Mouse (Mus musculus) cerebellum, adult 9-10 months (tissue): ENCODE data around the gene Rffl.
A peak's percentile ranks its signal among the peaks of the same experiment; 100 is the strongest.
"Not testable (repeated sequence)": the region's sequence is repeated elsewhere in the genome, so short reads cannot be mapped to it uniquely, and the experiment has no call there.

ENCODE experiments used
- DNase-seq: peaks from one replicate; pipeline ENCODE4 v3.0.0; 2022

Rffl gene

DNA sequence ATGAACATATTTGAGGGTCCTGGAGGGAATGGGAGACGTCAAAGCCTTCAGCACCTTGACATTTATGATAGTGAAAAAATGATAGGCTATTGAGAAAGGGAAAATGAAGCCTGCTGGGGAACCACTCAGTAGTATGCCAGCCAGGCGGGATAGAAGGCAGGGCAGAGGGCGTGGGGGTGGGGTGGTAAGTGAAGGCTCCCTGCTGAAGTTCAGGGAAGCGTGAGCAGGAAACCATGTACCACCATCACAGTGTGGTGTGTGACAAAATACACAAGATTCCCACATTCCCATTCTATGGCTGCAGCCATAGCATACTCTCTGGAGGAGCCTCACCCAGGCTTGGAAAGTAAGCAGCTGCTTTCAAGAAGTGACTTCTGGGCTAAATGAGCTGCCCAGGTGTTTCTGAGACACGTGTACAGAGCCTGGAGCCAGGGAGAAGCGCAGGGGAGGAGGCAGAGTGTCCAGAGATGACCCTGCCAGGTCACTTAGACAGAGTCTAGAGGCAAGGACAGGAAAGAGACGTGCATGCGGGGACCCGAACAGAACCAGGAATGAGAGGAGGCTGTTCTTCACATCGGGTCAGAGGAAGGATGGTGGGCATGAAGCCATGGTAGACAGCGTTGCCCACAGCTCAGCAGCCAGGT lies 26.1 kb downstream of the Rffl start:
- no peak for DNase-seq

DNA sequence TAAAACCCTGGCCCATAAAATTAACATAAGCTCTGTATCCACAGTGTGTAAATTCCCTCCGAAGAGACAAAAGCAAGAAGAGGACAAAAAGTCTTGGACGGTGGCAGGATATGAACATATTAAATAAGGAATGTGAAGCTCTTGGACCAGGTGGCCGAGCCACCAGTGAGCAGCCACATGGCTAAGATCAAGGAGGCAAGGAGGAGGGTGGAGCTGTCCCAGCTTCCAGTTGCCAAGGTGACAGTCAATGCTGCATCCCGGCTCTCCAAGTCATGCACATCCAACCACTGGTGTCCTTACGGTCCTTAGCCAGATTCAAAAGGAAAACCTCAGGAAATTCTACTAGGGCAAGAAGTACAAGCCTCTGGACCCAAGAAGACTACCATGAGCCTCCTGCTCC lies 32.5 kb downstream of the Rffl start:
- DNase-seq, result no peak

- DNase-seq, result no peak
Measured at GRCm38 (mm10) chr11:82837848-82838247, 33.2 kb downstream of the Rffl start.

GRCm38 (mm10) chr11:82837192-82837591 lies 33.8 kb downstream of the Rffl start:
- DNase-seq, result no peak

DNA sequence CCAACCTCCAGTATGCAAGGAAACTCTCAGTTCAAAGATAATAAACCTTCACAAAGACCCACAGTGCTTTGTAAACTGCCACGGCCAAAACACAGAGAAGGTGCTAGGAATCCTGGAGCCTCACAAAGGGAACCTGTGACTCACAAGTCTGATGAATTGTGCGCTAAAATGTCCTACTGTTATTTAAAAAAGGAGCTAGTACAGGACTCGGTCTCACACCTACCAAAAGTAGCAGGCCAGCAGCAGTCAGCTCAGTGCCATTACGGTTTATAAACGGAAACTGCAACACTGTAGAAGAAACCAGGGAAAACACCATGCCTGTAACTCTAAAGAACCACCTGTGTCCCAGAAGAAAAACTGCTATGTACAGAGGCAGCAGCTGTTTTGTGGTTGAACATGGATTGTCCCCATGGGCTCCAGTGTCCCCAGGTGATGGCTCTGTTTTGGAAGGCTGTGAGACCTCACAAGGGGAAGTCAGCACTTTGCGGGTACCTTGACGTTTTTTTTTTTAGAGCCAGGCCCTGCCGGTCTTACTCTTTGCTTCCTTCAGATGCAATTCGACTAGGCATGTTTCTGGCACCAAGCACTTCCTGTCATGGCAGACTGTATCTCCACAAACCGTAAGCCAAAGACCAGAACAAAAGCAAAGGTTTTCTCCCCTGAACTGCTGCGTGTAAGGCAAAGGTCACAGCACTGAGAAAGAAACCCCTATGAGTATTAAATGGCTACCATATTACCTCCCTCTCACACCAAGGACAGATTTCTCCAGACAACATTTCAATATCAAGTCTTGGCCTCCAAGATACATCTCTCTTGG lies 35.2 kb downstream of the Rffl start:
- DNase-seq, result no peak

DNA sequence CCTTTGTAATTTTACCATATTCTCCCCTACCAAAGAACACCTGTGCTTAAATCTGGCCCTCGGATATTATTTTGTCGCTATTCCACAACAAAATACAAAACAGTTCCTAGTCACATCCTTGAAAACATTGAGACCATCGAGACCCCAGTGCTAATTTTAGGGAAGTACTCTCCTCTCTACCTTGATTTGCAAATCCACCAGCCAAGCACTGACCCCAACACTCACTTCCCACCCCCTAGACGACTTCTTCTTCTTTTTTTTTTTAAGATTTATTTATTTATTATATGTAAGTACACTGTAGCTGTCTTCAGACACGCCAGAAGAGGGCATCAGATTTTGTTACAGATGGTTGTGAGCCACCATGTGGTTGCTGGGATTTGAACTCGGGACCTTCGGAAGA lies 36.7 kb downstream of the Rffl start:
- not testable (repeated sequence) for DNase-seq

- DNase-seq, result no peak
Measured at GRCm38 (mm10) chr11:82833929-82834328, 37.1 kb downstream of the Rffl start.

DNA sequence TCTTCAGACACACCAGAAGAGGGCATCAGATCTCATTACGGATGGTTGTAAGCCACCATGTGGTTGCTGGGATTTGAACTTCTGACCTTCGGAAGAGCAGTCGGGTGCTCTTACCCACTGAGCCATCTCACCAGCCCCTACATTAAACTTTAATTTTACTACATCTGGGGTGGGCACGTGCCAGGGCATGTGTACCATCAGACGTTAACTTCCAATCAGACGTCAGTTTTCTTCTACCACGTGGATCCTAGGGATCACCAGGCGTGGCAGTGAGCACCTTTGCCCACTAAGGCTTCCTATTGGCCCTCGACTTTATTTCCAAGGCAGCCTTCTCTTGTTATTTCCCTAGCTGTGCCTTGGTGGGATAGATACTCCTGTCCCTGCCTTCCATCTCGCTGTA lies 38.6 kb downstream of the Rffl start:
- DNase-seq, result not testable (repeated sequence)

DNA sequence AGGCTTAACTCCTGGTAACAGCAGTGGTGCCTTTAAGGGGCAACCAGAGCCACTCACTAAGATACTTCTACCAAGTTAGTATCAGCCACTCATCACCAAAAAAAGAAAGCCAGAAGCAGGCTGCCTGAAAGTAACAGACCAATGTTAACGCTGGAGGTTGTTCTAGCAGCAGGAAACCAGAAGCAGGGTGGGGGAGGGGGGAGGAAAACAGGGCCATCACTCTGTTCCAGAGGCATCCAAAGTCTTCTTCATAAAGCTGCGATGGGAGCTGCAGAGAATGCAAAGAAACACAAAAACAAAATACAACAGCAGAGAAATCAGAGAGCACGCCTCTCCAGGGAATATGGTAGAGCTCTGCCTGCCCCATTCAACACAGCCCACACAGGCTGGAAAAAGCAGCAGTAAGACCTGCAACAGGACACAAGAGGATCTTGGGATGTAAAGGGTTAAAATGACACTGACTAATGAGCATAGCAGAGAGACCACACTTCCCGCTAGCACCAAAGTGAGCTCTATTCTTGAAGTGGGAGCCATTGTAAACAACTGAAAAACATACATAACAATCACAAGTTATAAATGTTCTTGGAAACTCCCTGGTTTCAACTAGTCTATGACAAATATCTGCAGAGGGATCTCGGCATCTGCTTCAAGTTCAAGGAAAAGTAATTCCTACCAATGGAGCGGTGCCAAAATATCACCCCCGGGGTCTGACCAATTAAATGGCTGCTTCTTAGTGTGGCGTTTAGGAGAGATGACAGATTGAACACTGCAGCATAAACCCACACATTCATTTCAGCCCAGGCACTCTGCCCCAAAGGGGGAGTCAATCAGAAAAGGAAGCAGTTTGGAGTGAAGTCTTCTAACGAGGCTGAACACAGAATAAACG lies 39.8 kb downstream of the Rffl start:
- DNase-seq, result no peak

GRCm38 (mm10) chr11:82826818-82827217 lies 44.2 kb downstream of the Rffl start:
- DNase-seq, result no peak

DNA sequence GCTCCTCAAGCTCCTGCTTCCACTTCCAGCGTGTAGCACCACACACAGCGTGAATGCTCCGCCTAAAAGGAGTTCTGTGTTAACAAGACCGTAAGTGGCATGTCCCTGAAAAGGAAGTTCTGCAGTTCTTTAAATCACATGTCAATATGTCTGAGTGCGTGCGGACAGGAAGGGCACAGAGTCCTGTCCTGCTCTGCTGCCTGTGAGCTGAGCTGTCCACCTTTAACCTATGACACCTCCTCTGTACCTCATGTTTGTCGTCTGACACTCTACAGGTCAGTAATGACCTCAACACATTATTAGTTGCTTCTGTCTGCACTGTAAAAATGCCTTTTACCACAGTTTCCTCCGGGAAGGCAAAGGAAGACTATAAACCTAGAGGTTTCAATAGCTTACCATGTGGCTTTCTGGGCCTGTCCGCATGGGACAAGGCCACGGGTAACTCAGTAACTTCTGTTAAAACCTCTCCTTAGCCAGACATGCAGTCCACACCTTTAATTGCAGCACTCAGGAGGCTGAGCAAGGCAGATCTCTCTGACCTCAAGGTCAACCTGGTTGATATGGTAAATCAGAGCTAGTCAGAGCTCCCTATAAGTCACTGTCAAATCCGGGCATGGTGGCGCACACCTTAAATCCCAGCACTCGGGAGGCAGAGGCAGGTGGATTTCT lies 50.1 kb downstream of the Rffl start:
- DNase-seq, result no peak

DNA sequence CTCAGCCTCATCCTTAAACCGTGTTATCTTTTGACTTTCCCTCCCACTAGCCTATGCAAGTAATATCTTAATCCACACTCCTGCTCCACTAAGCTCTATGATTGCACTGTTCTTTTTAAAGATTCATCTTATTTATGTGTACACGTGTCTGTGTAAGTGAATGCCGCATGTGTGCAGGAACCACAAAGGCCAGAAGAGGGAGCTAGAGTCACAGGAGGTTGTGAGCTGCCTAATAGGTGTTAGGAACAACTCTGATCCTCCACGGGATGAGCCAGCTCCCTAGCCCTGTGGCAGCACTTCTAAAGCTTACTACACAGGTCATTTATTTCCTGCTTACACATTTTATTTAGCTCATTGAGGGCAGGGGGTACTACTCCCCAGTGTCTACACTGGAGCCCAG lies 51.7 kb downstream of the Rffl start:
- DNase-seq, result no peak

- no peak for DNase-seq
Measured at GRCm38 (mm10) chr11:82808485-82808884, 62.5 kb downstream of the Rffl start.

- DNase-seq, result no peak
Measured at GRCm38 (mm10) chr11:82807370-82807769, 63.6 kb downstream of the Rffl start.

DNA sequence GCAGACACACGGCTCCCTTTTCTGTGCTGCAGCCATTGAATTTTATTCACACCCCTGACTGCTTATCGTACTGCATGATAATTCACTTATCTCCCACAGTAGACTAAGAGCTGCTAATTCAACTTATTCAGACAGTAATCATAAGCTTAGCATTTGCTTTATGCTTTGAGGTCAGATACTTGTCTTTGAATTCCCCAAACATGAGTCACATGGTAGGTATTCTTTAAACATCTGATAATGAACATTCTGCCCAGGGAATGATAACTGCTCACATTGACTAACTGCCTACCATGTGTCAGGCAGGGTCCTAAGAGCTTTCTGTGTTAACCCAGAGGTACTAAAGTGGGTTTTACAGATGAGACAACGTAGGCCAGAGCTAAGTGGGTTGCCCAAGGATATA lies 64.4 kb downstream of the Rffl start:
- no peak for DNase-seq

- no peak for DNase-seq
Measured at GRCm38 (mm10) chr11:82783453-82783852, 87.6 kb downstream of the Rffl start.

GRCm38 (mm10) chr11:82782197-82782596 lies 88.8 kb downstream of the Rffl start:
- DNase-seq, result no peak

DNA sequence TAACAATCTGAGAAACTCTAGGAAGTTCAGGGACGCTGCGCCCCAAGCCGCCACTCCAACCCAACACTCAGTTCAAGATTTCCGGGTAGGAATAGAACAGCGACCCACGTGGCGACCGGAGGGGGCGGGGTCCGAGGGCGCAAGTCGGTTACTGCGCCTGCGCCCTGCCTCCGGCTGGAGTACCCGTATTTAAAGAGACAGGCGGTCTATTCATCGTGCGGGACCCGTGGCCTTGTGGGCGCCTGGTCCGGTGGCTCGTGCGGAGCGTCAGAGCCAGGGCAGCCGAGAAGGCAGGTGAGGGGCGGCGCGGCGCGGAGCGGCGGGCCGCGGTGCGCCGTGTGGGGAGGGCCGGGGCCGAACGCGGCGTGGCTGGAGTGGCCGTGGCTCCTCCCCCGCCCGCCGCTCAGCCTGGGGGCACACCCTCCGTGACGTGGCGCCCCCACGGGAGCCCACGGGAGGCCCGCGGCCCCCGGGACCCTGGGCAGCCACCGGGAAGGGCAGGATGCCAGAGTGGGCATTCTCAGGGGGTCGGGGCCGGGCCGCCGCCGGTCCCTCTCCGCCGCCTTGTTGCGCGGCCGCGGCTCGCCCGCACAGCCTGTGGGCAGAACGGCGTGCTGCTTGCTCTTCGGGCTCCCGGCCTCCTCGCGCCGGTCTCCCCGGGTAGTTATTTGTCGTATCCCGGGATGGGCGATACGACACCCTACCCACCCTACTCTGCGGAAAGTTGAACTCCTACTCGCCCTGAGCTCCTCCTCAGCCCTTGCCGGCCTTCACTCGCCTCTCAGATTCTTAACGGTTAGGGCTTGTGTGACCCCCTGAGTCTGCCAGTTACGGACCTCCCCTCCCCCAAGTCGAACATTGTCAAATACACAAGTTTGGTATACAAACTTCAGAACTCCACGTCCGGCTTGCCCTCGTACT lies 89.8 kb downstream of the Rffl start, which contains the start of gene Lig3:
Gene Lig3 (plus strand): TSS at position 126 of the 921 bp plus-strand sequence.
- peak; percentile 95 for DNase-seq

- no peak for DNase-seq
Measured at GRCm38 (mm10) chr11:82780134-82780533, 90.9 kb downstream of the Rffl start.

DNA sequence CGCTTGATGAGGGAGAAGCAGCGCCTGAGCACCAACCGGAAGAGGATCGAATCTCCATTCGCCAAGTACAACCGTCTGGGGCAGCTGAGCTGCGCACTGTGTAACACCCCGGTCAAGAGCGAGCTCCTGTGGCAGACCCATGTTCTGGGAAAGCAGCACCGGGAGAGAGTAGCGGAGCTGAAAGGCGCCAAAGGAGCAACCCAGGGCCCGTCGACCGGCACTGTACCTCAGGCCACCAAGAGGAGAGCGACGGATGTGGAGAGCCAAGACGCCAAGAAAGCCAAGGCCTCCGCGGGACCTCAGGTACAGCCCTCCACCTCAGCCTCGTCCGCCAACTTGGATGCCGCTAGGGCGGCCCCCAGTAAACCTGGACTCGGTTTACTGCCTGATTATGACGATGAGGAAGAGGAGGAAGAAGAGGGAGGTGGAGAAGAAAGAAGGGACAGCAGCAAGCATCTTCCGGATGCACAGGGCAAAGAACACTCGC lies 106.5 kb downstream of the Rffl start:
- no peak for DNase-seq

GRCm38 (mm10) chr11:82763742-82764437 lies 107.1 kb downstream of the Rffl start, which contains the start of the genes Cct6b and Zfp830:
Cct6b (minus strand) TSS chr11:82764321.
Zfp830 (plus strand) TSS chr11:82764345.
- DNase-seq, result peak; percentile 93
